In genomic region chrX:72656230-72656898, GRCm38 (mm10) we compare ENCODE assay signal across 9 mouse cellular contexts. TPM values are rescaled to one million over a fixed set of nuclear protein-coding genes. Genes with fewer than 3 reads are reported as not detected.
DNase-seq lines count a peak whose midpoint lies in the region; ATAC-seq lines count a peak whose summit lies in the region.
"Had no signal": no experiment of that assay in that cellular context is flagged by ENCODE, and none has a peak within 500 bp of the region (broad histone marks: within the 10 kb centered on the region; RNA-seq: fewer than 3 reads in every experiment).

TSS of gene Gabra3 (minus strand) at chrX:72656848.

- no peak for ATAC-seq in embryonic facial prominence, embryonic 15.5 days (ENCODE audit: insufficient number of reproducible peaks, low FRiP score, low TSS enrichment, low read depth)
- peak; percentile 97 for ATAC-seq in neural tube, embryonic 13.5 days (ENCODE audit: low read depth)
- ATAC-seq in CD4-positive, CD25-positive, alpha-beta regulatory T cell, adult 4 months, result no peak

- WGBS in embryonic facial prominence, embryonic 15.5 days, result 11% methylated on average over 4 of the region's 4 CpGs
- WGBS in neural tube, embryonic 13.5 days, result 20% methylated on average over 4 of the region's 4 CpGs

- no peaks in the 10 kb centered on the region for H3K4me1 ChIP-seq in embryonic facial prominence, embryonic 15.5 days
- H3K4me1 ChIP-seq in neural tube, embryonic 13.5 days (replicated peaks), result 0 out of 2 replicates have a peak, but pooled peaks cover 3% of the 10 kb centered on the region

- H3K4me3 ChIP-seq in embryonic facial prominence, embryonic 15.5 days (replicated peaks), result peak within 1 kb of the TSS; percentile 30
- peak within 1 kb of the TSS; percentile 44 for H3K4me3 ChIP-seq in neural tube, embryonic 13.5 days

- no peak within 1 kb of the TSS for H3K9ac ChIP-seq in embryonic facial prominence, embryonic 15.5 days
- peak within 1 kb of the TSS; percentile 70 for H3K9ac ChIP-seq in neural tube, embryonic 13.5 days

- H3K9me3 ChIP-seq in embryonic facial prominence, embryonic 15.5 days (replicated peaks), result no peaks in the 10 kb centered on the region
- no peaks in the 10 kb centered on the region for H3K9me3 ChIP-seq in neural tube, embryonic 13.5 days

- DNase-seq in layer of hippocampus, adult 8-10 months (ENCODE audit: low spot score in 2 of 2), result no peak
- no peak for DNase-seq in layer of hippocampus, adult 9-10 months (ENCODE audit: low spot score)
- no peak for DNase-seq in layer of hippocampus, postnatal 25 days (ENCODE audit: extremely low spot score in 1 of 2, low spot score in 1 of 2)
- DNase-seq in frontal cortex, postnatal 14 days (ENCODE audit: low spot score in 2 of 2), result no peak
- DNase-seq in testis, postnatal 10 days (ENCODE audit: low spot score), result no peak

- no peaks in the 10 kb centered on the region for H3K36me3 ChIP-seq in embryonic facial prominence, embryonic 15.5 days
- H3K36me3 ChIP-seq in neural tube, embryonic 13.5 days, result no peaks in the 10 kb centered on the region

- H3K27me3 ChIP-seq in embryonic facial prominence, embryonic 15.5 days, result no peaks in the 10 kb centered on the region
- no peaks in the 10 kb centered on the region for H3K27me3 ChIP-seq in neural tube, embryonic 13.5 days

- H3K27ac ChIP-seq in embryonic facial prominence, embryonic 15.5 days (replicated peaks), result no peak within 1 kb of the TSS
- peak within 1 kb of the TSS; percentile 76 for H3K27ac ChIP-seq in neural tube, embryonic 13.5 days (replicated peaks)
- H3K27ac ChIP-seq: macrophage had no signal

- H3K4me2 ChIP-seq in embryonic facial prominence, embryonic 15.5 days (replicated peaks), result peak within 1 kb of the TSS; percentile 48
- peak within 1 kb of the TSS; percentile 58 for H3K4me2 ChIP-seq in neural tube, embryonic 13.5 days

RNA-seq across cellular contexts. Expression of gene Gabra3, which starts in this region (rescaled TPM):
- total RNA-seq in layer of hippocampus, adult 8-10 months (2022), result 10 to 100 TPM; 39.3 to 50.1 (median 45.6) TPM
- polyA plus RNA-seq in embryonic facial prominence, embryonic 15.5 days (2015; fragmentation: Nextera tagmentation; extraction: Ambion mirVana), result 1.5 and 2.1 TPM in 2 replicates
- 10 to 100 TPM; 30.0 to 38.2 TPM for total RNA-seq in layer of hippocampus, postnatal 25 days (2021)
- polyA plus RNA-seq in neural tube, embryonic 13.5 days (2015; fragmentation: Nextera tagmentation; extraction: Ambion mirVana), result 20.1 and 21.6 TPM in 2 replicates
- not detected for polyA plus RNA-seq in CD4-positive, CD25-positive, alpha-beta regulatory T cell, adult 4 months (2017; shearing (Covaris generic))
- polyA plus RNA-seq: macrophage had no signal
